Mouse (Mus musculus) thymus, postnatal 10 days (tissue): ENCODE results near the gene Rpusd2.
"Not testable (repeated sequence)": the region's sequence is repeated elsewhere in the genome, so short reads cannot be mapped to it uniquely, and the experiment has no call there.

ENCODE experiments used
- DNase-seq, 2 experiments: peaks; one replicate each; pipeline ENCODE4 v3.0.0; 2021; ENCODE audit warnings: low spot score in 2 of 2

Rpusd2 gene

DNA sequence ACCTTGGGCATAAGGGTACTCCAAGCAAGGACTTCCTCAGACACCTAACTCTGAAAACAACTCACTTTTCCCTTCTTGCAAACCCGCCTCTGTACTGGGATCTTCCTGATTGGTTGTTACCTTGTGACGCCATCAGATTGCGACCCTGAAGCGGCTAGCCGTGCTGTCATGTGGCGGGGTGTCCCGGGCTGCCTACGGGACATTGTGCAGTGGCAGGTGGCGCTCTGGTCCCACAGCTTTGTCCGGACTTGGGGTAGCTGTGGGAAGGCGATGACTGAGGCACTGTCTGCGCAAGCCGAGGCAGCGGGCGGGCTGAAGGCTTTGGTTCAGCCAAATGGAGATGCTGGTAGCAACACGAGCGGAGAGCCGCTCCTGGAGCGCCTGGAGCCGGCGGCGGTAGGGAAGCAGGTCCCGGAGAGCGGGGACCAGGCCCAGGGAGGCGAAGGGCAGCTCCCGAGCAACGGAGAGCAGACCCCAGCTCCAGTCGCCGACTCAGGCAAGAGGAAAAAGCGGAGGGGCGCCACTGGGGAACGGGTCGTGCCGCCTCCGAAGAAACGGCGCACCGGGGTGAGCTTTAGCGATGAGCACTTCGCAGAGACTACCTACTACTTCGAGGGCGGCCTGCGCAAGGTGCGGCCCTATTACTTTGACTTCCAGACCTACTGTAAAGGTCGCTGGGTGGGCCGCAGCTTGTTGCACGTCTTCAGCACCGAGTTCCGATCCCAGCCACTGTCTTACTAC, at the start of gene Rpusd2:
TSS of gene Rpusd2 (plus strand) at position 135 of the 741 bp plus-strand sequence.
- DNase-seq = peak; percentile 88 to 89

- no peak for DNase-seq
Observed at GRCm38 (mm10) chr2:118995490-118995889, 39.1 kb upstream of the Rpusd2 start.

- no peak for DNase-seq
Observed at GRCm38 (mm10) chr2:118995919-118996797, 38.4 kb upstream of the Rpusd2 start.

- DNase-seq = no peak
Observed at GRCm38 (mm10) chr2:118996798-118997105, 37.8 kb upstream of the Rpusd2 start.

- DNase-seq = no peak
Observed at GRCm38 (mm10) chr2:118998115-118998866, 36.3 kb upstream of the Rpusd2 start.

- no peak for DNase-seq
Observed at GRCm38 (mm10) chr2:118999025-118999639, 35.5 kb upstream of the Rpusd2 start.

- DNase-seq = no peak
Observed at GRCm38 (mm10) chr2:119006886-119007285, 27.7 kb upstream of the Rpusd2 start.

DNA sequence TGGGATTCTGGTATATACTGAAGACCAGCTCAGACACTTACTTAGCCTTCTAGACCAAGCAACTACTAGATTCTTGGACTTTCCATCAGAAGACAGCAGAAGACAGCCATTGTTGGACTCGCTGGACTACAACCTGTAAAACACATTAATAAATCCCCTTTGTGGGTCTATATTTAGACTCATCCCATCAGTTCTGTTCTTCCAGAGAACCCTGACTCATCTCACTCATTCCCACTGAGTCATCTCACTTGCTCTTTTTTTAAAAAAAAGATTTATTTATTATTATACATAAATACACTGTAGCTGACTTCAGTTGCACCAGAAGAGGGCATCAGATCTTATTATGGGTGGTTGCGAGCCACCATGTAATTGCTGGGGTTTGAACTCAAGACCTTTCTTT, 25.2 kb upstream of the Rpusd2 start:
- DNase-seq = no peak

- DNase-seq = peak in 1 of 2 experiments; percentile 6
Observed at GRCm38 (mm10) chr2:119014989-119015388, 19.6 kb upstream of the Rpusd2 start.

GRCm38 (mm10) chr2:119015604-119016180, 18.9 kb upstream of the Rpusd2 start:
- no peak for DNase-seq

- not testable (repeated sequence) for DNase-seq
Observed at GRCm38 (mm10) chr2:119016312-119016711, 18.3 kb upstream of the Rpusd2 start.

DNA sequence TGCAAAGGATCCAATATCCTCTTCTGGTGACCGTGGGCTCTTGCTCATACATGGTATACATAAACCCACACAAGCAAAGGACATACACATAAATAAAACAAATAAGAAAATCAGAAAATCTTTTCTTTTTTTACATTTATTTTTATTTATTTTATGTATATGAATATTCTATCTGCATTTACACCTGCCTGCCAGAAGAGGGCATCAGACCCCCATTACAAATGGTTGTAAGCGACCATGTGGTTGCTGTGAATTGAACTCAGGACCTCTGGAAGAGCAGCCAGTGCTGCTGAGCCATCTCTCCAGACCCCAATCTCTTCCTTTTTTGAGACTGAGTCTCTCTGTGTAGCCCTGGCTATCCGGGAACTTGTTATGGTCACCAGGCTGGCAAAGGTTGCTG, 16.9 kb upstream of the Rpusd2 start:
- no peak for DNase-seq

- DNase-seq = no peak
Observed at GRCm38 (mm10) chr2:119018391-119019122, 16.0 kb upstream of the Rpusd2 start.

DNA sequence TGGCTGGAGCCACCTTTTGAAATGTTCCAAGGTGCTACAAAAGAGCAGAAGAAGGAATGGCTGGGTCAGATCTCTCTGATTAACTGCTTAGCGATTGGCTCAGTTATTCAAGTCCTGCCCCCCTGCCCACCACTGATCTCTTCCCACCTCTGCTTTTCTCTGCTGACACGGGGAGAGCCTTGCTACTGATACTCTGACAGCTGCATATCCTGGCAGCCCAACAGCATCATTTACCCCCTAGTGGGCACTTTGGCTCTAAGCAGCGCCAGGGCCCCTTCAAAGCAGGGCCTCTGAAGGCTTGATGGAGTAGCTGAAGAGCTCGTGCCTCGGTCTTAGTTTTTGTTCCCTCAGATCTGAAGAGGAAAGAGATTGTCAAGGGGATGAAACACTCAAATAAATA, 15.5 kb upstream of the Rpusd2 start:
- peak in 1 of 2 experiments; percentile 12 for DNase-seq

GRCm38 (mm10) chr2:119019538-119019937, 15.1 kb upstream of the Rpusd2 start:
- DNase-seq = no peak

DNA sequence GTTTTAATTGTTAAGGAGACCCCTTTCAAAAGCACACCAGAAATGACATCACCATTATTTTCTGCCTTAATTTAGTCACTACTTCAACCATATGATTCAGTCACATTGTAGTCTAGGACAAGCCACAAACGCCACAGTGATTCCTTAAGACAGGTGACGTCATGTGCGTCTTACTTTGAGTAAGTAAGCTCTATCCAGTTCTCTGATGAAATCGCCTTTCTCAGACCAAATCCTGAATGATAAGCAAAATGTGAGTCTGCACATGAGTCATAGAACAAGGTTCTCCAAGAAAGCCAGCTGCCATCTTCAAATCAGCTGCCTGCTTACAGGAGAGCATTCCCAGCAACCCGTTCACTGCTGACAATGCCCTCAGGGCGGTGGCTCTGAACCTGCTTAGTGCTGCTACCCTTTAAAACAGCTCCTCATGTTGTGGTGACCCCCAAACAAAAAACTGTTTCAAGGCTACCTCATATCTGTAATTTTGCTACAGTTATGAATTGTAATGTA, 11.4 kb upstream of the Rpusd2 start:
- no peak for DNase-seq

- DNase-seq = no peak
Observed at GRCm38 (mm10) chr2:119024536-119025238, 9.9 kb upstream of the Rpusd2 start.

DNA sequence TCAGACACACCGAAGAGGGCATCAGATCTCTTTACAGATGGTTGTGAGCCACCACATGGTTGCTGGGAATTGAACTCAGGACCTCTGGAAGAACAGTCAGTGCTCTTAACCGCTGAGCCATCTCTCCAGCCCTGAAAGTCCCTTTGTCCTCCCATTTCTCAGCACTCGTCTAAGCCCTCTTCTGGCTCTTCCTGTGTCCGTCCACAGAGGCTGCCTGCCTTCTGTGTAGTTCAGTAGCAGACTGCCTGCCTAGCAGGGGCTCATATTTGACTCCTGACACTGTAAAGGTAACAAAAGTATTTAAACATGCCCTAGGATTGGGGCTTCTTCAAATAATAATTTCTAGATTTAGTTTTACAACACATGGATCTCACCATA, 9.4 kb upstream of the Rpusd2 start:
- DNase-seq = no peak

GRCm38 (mm10) chr2:119026951-119027350, 7.6 kb upstream of the Rpusd2 start:
- no peak for DNase-seq
